Mouse (Mus musculus) adrenal gland, postnatal 10 days (tissue): ENCODE results near the gene Pcsk6. TPM values are rescaled to one million over a fixed set of nuclear protein-coding genes. Genes with fewer than 3 reads are reported as not detected.
"Not testable (repeated sequence)": the region's sequence is repeated elsewhere in the genome, so short reads cannot be mapped to it uniquely, and the experiment has no call there.

Source experiments
- DNase-seq: peaks from one replicate; pipeline ENCODE4 v3.0.0; 2021; ENCODE audit warnings: mixed read lengths
- total RNA-seq, 2 experiments: library from RNA; stranded (reverse); gene quantifications; 2 replicates each; pipeline ENCODE4 v1.2.3; 2021

The Pcsk6 gene
- total RNA-seq, 2 experiments from 2014 or later, result 33.7 to 39.1 TPM

- no peak for DNase-seq
These were observed 19.2 kb downstream of the Pcsk6 start for GRCm38 (mm10) chr7:65880666-65881289.

GRCm38 (mm10) chr7:65881290-65881688 lies 19.8 kb downstream of the Pcsk6 start:
- DNase-seq, result peak; percentile 51

GRCm38 (mm10) chr7:65884928-65885327 lies 23.4 kb downstream of the Pcsk6 start:
- DNase-seq, result no peak

GRCm38 (mm10) chr7:65885819-65886218 lies 24.3 kb downstream of the Pcsk6 start:
- DNase-seq, result no peak

- peak; percentile 67 for DNase-seq
These were observed 30.3 kb downstream of the Pcsk6 start for GRCm38 (mm10) chr7:65891831-65892230.

- no peak for DNase-seq
These were observed 30.8 kb downstream of the Pcsk6 start for GRCm38 (mm10) chr7:65892264-65892828.

- DNase-seq, result no peak
These were observed 32.0 kb downstream of the Pcsk6 start for GRCm38 (mm10) chr7:65893546-65893945.

- no peak for DNase-seq
These were observed 33.7 kb downstream of the Pcsk6 start for GRCm38 (mm10) chr7:65895262-65895661.

GRCm38 (mm10) chr7:65901231-65901630 lies 39.7 kb downstream of the Pcsk6 start:
- DNase-seq, result no peak

- peak; percentile 79 for DNase-seq
These were observed 41.1 kb downstream of the Pcsk6 start for GRCm38 (mm10) chr7:65902471-65903180.

GRCm38 (mm10) chr7:65903456-65903855 lies 41.9 kb downstream of the Pcsk6 start:
- DNase-seq, result no peak

GRCm38 (mm10) chr7:65906528-65907272 lies 45.2 kb downstream of the Pcsk6 start:
- DNase-seq, result peak; percentile 52

- DNase-seq, result peak; percentile 28
These were observed 48.0 kb downstream of the Pcsk6 start for GRCm38 (mm10) chr7:65909343-65910127.

GRCm38 (mm10) chr7:65913088-65913610 lies 51.6 kb downstream of the Pcsk6 start:
- DNase-seq, result peak; percentile 52

- peak; percentile 22 for DNase-seq
These were observed 53.3 kb downstream of the Pcsk6 start for GRCm38 (mm10) chr7:65914761-65915301.

- no peak for DNase-seq
These were observed 54.3 kb downstream of the Pcsk6 start for GRCm38 (mm10) chr7:65915821-65916220.

- DNase-seq, result peak; percentile 28
These were observed 55.0 kb downstream of the Pcsk6 start for GRCm38 (mm10) chr7:65916566-65916965.

- no peak for DNase-seq
These were observed 56.9 kb downstream of the Pcsk6 start for GRCm38 (mm10) chr7:65918431-65918830.

- DNase-seq, result no peak
These were observed 67.9 kb downstream of the Pcsk6 start for GRCm38 (mm10) chr7:65929398-65929797.

GRCm38 (mm10) chr7:65930478-65930877 lies 68.9 kb downstream of the Pcsk6 start:
- no peak for DNase-seq

- DNase-seq, result not testable (repeated sequence)
These were observed 72.9 kb downstream of the Pcsk6 start for GRCm38 (mm10) chr7:65934238-65934970.
